Mouse (Mus musculus): Measurements from ENCODE around the gene Dppa3. TPM values are rescaled to one million over a fixed set of nuclear protein-coding genes. Genes with fewer than 3 reads are reported as not detected.

Dppa3 gene
- 0.17 TPM in 1 of 2 replicates, not detected in the other for polyA plus RNA-seq (2012; rRNA removed)

DNA sequence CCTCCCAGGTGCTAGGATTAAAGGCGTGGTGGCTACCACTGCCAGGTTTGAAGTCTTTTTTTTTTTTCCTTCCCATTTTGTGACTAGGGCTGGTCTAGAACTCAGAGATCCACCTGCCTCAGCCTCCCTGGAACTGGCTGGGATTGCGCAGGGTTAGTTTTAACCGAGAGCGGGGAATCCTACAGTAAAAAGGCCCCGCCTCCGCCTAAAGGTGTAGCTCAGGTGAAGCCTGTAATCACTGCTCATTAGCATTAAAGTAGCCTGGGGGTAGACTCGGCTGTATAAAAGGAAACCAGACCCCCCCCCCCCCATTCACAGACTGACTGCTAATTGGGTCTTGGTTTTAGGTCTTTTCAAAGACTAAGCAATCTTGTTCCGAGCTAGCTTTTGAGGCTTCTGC is at the start of gene Dppa3:
TSS of gene Dppa3 (plus strand) at position 301 of the 400 bp plus-strand sequence.
- Histone ChIP-seq H3K36me3 (ENCODE audit: control insufficient read depth, insufficient read depth, low read length) (no peaks in the 10 kb centered on the region), H3K27ac (ENCODE audit: control insufficient read depth, insufficient read depth, low read depth, low read length) (no peak within 1 kb of the TSS), H3K27me3 (ENCODE audit: control insufficient read depth, insufficient read depth, low read length) (peaks cover 5% of the 10 kb centered on the region; the same call in 1 of the 2 replicates), H3K4me3 (ENCODE audit: control insufficient read depth, low read depth, low read length) (no peak within 1 kb of the TSS; the same call in none of the 2 replicates), H3K4me1 (ENCODE audit: control insufficient read depth, insufficient read depth, low read length) (peaks cover 6% of the 10 kb centered on the region)
- TF ChIP-seq POLR2A (IDR thresholded peaks at IDR 0.05; ENCODE audit: control insufficient read depth, low read depth, low read length) (no peak), CTCF (IDR thresholded peaks at IDR 0.05; ENCODE audit: control insufficient read depth, insufficient read depth, insufficient replicate concordance, low read depth, low read length) (no peak)

GRCm38 (mm10) chr6:122577030-122577429 is 49.2 kb upstream of the Dppa3 start:
- H3K36me3 ChIP-seq (ENCODE audit: control insufficient read depth, insufficient read depth, low read length), result no peaks in the 10 kb centered on the region
- H3K27ac ChIP-seq (ENCODE audit: control insufficient read depth, insufficient read depth, low read depth, low read length), result no peak overlapping the region
- no peaks in the 10 kb centered on the region for H3K27me3 ChIP-seq (ENCODE audit: control insufficient read depth, insufficient read depth, low read length)
- TF ChIP-seq POLR2A (IDR thresholded peaks at IDR 0.05; ENCODE audit: control insufficient read depth, low read depth, low read length) (no peak), CTCF (IDR thresholded peaks at IDR 0.05; ENCODE audit: control insufficient read depth, insufficient read depth, insufficient replicate concordance, low read depth, low read length) (no peak)
- peaks cover 2% of the 10 kb centered on the region; the same call in 1 of the 2 replicates for H3K4me1 ChIP-seq (ENCODE audit: control insufficient read depth, insufficient read depth, low read length)
- no peak overlapping the region for H3K4me3 ChIP-seq (ENCODE audit: control insufficient read depth, low read depth, low read length)

DNA sequence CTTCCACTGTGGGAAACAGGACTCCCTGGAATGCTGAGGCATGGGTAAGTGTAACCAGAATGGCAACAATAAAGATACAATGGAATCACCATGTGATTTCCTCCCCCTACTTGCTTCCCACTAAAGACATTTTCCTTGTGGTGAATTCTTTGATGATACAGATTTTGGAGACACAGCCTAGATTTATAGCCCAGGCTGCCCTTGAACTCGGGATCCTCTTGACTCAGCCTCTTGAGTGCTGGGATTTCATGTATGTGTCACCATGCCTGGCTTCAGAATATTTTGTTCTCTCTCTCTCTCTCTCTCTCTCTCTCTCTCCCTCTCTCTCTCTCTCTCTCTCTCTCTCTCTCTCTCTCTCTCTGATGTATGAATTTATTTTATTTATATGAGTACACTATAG is 47.1 kb upstream of the Dppa3 start:
- Histone ChIP-seq H3K4me1 (ENCODE audit: control insufficient read depth, insufficient read depth, low read length) (peaks cover 2% of the 10 kb centered on the region; the same call in 1 of the 2 replicates), H3K36me3 (ENCODE audit: control insufficient read depth, insufficient read depth, low read length) (no peaks in the 10 kb centered on the region), H3K4me3 (ENCODE audit: control insufficient read depth, low read depth, low read length) (no peak overlapping the region), H3K27ac (ENCODE audit: control insufficient read depth, insufficient read depth, low read depth, low read length) (no peak overlapping the region), H3K27me3 (ENCODE audit: control insufficient read depth, insufficient read depth, low read length) (no peaks in the 10 kb centered on the region)
- TF ChIP-seq CTCF (IDR thresholded peaks at IDR 0.05; ENCODE audit: control insufficient read depth, insufficient read depth, insufficient replicate concordance, low read depth, low read length), result no peak
- TF ChIP-seq POLR2A (IDR thresholded peaks at IDR 0.05; ENCODE audit: control insufficient read depth, low read depth, low read length), result no peak

- H3K4me1 ChIP-seq (ENCODE audit: control insufficient read depth, insufficient read depth, low read length), result no peaks in the 10 kb centered on the region
Observed at GRCm38 (mm10) chr6:122591027-122591758, 35.0 kb upstream of the Dppa3 start.

GRCm38 (mm10) chr6:122592905-122593304 is 33.3 kb upstream of the Dppa3 start:
- Histone ChIP-seq H3K27me3 (ENCODE audit: control insufficient read depth, insufficient read depth, low read length) (no peaks in the 10 kb centered on the region), H3K36me3 (ENCODE audit: control insufficient read depth, insufficient read depth, low read length) (no peaks in the 10 kb centered on the region), H3K4me3 (ENCODE audit: control insufficient read depth, low read depth, low read length) (no peak overlapping the region), H3K27ac (ENCODE audit: control insufficient read depth, insufficient read depth, low read depth, low read length) (no peak overlapping the region), H3K4me1 (ENCODE audit: control insufficient read depth, insufficient read depth, low read length) (no peaks in the 10 kb centered on the region)
- no peak for TF ChIP-seq POLR2A (IDR thresholded peaks at IDR 0.05; ENCODE audit: control insufficient read depth, low read depth, low read length)
- TF ChIP-seq CTCF (IDR thresholded peaks at IDR 0.05; ENCODE audit: control insufficient read depth, insufficient read depth, insufficient replicate concordance, low read depth, low read length), result no peak

More at GRCm38 (mm10) chr6:122591027-122591758, 35.0 kb upstream of the Dppa3 start:
- Histone ChIP-seq H3K27ac (ENCODE audit: control insufficient read depth, insufficient read depth, low read depth, low read length) (no peak overlapping the region), H3K27me3 (ENCODE audit: control insufficient read depth, insufficient read depth, low read length) (no peaks in the 10 kb centered on the region), H3K36me3 (ENCODE audit: control insufficient read depth, insufficient read depth, low read length) (no peaks in the 10 kb centered on the region), H3K4me3 (ENCODE audit: control insufficient read depth, low read depth, low read length) (no peak overlapping the region)
- TF ChIP-seq CTCF (IDR thresholded peaks at IDR 0.05; ENCODE audit: control insufficient read depth, insufficient read depth, insufficient replicate concordance, low read depth, low read length), result no peak
- TF ChIP-seq POLR2A (IDR thresholded peaks at IDR 0.05; ENCODE audit: control insufficient read depth, low read depth, low read length), result no peak

- H3K4me1 ChIP-seq (ENCODE audit: control insufficient read depth, insufficient read depth, low read length), result no peaks in the 10 kb centered on the region
- H3K27me3 ChIP-seq (ENCODE audit: control insufficient read depth, insufficient read depth, low read length), result no peaks in the 10 kb centered on the region
- no peak for TF ChIP-seq POLR2A (IDR thresholded peaks at IDR 0.05; ENCODE audit: control insufficient read depth, low read depth, low read length)
- no peak for TF ChIP-seq CTCF (IDR thresholded peaks at IDR 0.05; ENCODE audit: control insufficient read depth, insufficient read depth, insufficient replicate concordance, low read depth, low read length)
- no peak overlapping the region for H3K4me3 ChIP-seq (ENCODE audit: control insufficient read depth, low read depth, low read length)
- no peaks in the 10 kb centered on the region for H3K36me3 ChIP-seq (ENCODE audit: control insufficient read depth, insufficient read depth, low read length)
- no peak overlapping the region for H3K27ac ChIP-seq (ENCODE audit: control insufficient read depth, insufficient read depth, low read depth, low read length)
Observed at GRCm38 (mm10) chr6:122595637-122596036, 30.6 kb upstream of the Dppa3 start.

DNA sequence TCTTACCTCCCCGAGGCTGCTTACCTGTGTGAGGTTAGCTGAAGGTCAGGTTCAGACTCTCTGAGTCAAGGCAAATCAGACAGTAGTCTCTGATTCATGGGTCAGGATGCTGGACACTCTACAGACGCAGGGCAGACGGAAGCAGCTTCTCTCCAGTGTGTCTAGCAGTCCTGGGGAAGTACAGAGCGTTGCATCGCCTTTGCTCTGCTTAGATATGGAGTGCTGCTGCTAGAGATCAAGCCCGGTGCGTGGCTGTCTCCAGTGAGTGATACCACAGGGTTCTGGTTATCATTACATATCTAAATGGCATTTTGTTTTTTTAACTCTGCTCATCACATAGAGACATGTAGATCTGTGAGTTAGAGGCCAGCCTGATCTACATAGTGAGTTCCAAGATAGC is 29.6 kb upstream of the Dppa3 start:
- H3K27ac ChIP-seq (ENCODE audit: control insufficient read depth, insufficient read depth, low read depth, low read length), result no peak overlapping the region
- H3K4me1 ChIP-seq (ENCODE audit: control insufficient read depth, insufficient read depth, low read length), result no peaks in the 10 kb centered on the region
- H3K4me3 ChIP-seq (ENCODE audit: control insufficient read depth, low read depth, low read length), result no peak overlapping the region
- H3K27me3 ChIP-seq (ENCODE audit: control insufficient read depth, insufficient read depth, low read length), result no peaks in the 10 kb centered on the region
- no peak for TF ChIP-seq POLR2A (IDR thresholded peaks at IDR 0.05; ENCODE audit: control insufficient read depth, low read depth, low read length)
- no peak for TF ChIP-seq CTCF (IDR thresholded peaks at IDR 0.05; ENCODE audit: control insufficient read depth, insufficient read depth, insufficient replicate concordance, low read depth, low read length)
- no peaks in the 10 kb centered on the region for H3K36me3 ChIP-seq (ENCODE audit: control insufficient read depth, insufficient read depth, low read length)
